Mouse (Mus musculus): Measurements from ENCODE around the gene Hist1h3c. TPM values are rescaled to one million over a fixed set of nuclear protein-coding genes. Genes with fewer than 3 reads are reported as not detected.
"Not testable (repeated sequence)": the region's sequence is repeated elsewhere in the genome, so short reads cannot be mapped to it uniquely, and the experiment has no call there.

The Hist1h3c gene
- polyA plus RNA-seq, 1 experiment from 2014 or later = 0.78 TPM

DNA sequence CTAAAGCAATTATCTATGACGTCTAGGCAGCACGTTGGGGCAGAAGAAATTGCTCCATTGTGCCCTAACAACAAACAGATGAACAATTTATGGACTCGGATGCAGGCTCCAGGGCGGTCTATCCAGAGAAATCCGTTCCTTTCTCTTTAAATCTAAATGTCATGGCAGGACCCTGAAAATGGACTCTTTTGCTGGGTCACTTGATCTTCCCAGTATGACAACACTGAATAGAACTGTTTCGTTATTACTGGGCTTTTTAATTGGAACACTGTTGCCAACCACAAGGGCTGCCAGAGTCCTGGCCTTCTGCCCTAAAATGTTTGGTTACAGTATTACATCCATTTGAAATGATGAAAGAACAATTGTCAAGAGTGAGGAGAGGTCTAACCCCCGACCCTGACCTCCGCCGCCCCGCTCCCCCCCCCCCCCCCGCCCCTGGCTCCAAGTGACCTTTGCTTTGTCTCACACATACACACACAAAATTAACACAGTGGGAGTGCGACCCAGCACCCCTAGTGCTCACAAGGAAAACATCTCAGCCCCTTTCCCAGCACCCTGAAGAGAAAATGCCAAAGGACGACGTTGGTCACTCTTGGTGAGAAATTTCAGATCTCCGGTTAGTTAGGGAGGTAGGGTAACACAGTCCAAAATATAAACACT is 35.6 kb downstream of the Hist1h3c start:
- Histone ChIP-seq H3K4me1 (peaks cover 9% of the 10 kb centered on the region), H3K4me3 (replicated peaks) (peak overlapping the region; percentile 41), H3K9me3 (replicated peaks) (no peaks in the 10 kb centered on the region), H3K9ac (replicated peaks) (peak overlapping the region; percentile 26), H3K36me3 (no peaks in the 10 kb centered on the region), H3K27me3 (replicated peaks) (no peaks in the 10 kb centered on the region), H3K4me2 (peak overlapping the region; percentile 64), H3K27ac (replicated peaks) (no peak overlapping the region)
- no peak for ATAC-seq (ENCODE audit: low FRiP score)
- 10% methylated on average over 15 of the region's 15 CpGs for WGBS

GRCm38 (mm10) chr13:23708654-23709053 is 36.7 kb downstream of the Hist1h3c start:
- Histone ChIP-seq H3K36me3 (no peaks in the 10 kb centered on the region), H3K4me1 (peaks cover 9% of the 10 kb centered on the region), H3K9ac (replicated peaks) (no peak overlapping the region), H3K4me3 (replicated peaks) (no peak overlapping the region), H3K4me2 (no peak overlapping the region), H3K9me3 (replicated peaks) (no peaks in the 10 kb centered on the region), H3K27ac (replicated peaks) (no peak overlapping the region), H3K27me3 (replicated peaks) (no peaks in the 10 kb centered on the region)
- ATAC-seq (ENCODE audit: low FRiP score) = no peak
- WGBS = 76% methylated on average over 4 of the region's 4 CpGs

- 91% methylated on average over 4 of the region's 4 CpGs for WGBS
- H3K4me1 ChIP-seq = peaks cover 9% of the 10 kb centered on the region
- no peaks in the 10 kb centered on the region for H3K27me3 ChIP-seq (replicated peaks)
- H3K9ac ChIP-seq (replicated peaks) = no peak overlapping the region
- H3K27ac ChIP-seq (replicated peaks) = no peak overlapping the region
- H3K4me2 ChIP-seq = no peak overlapping the region
- no peak for ATAC-seq (ENCODE audit: low FRiP score)
- no peak overlapping the region for H3K4me3 ChIP-seq (replicated peaks)
- no peaks in the 10 kb centered on the region for H3K9me3 ChIP-seq (replicated peaks)
- H3K36me3 ChIP-seq = no peaks in the 10 kb centered on the region
Observed at GRCm38 (mm10) chr13:23708041-23708440, 37.4 kb downstream of the Hist1h3c start.

DNA sequence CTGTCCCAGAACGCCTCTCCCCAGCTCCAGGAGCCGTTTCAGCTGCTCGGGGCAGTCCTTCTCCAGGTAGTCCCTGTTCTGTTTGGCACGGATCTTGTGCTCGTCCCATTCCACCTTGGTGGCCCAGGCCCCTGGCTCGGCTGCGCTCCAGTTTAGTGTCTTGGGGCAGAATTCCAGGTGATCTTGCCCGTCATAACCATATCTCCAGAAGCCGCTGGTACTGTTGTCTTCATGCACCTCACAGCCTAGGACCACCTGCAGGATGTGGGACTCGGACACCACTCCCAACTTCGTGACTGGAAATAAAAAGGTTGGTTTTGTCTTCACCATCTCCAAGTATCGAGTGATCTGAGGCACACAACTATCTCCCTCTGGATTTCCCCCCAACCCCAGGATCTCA is 38.6 kb downstream of the Hist1h3c start:
- Histone ChIP-seq H3K4me1 (peaks cover 9% of the 10 kb centered on the region), H3K4me2 (no peak overlapping the region), H3K27me3 (replicated peaks) (no peaks in the 10 kb centered on the region), H3K27ac (replicated peaks) (no peak overlapping the region), H3K4me3 (replicated peaks) (no peak overlapping the region), H3K9me3 (replicated peaks) (no peaks in the 10 kb centered on the region), H3K36me3 (no peaks in the 10 kb centered on the region), H3K9ac (replicated peaks) (no peak overlapping the region)
- no peak for ATAC-seq (ENCODE audit: low FRiP score)
- WGBS = 94% methylated on average over 12 of the region's 12 CpGs

DNA sequence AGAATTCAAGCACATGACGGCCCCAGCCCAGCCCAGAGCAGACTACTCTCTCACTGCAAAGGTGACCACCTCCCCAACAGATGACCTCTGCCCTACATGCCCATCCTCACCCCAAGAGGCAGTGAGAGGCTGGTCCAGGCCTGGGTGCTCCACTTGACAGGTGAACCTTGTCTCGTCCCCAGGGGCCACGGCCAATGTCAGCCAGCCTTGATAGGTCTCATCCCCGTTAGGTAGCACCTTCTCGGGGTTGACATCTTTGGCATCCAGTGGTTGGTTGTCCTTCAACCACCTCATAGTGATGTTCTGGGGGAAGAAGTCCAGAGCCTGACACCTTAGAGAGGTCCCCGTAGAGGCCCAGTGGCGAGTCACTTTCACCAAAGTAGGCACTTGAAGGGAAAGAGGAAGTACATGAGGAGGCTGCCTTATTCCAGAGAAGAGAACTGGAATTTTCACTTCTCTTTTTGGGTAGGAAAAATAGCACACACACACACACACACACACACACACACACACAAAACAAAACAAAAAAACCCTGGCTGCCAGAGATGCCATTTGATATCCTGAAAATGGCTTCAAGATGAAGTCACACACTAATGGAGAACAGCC is 39.5 kb downstream of the Hist1h3c start:
- no peaks in the 10 kb centered on the region for H3K27me3 ChIP-seq (replicated peaks)
- 96% methylated on average over 7 of the region's 7 CpGs for WGBS
- no peak for ATAC-seq (ENCODE audit: low FRiP score)
- H3K9me3 ChIP-seq (replicated peaks) = no peaks in the 10 kb centered on the region
- no peak overlapping the region for H3K9ac ChIP-seq (replicated peaks)
- no peak overlapping the region for H3K4me3 ChIP-seq (replicated peaks)
- no peaks in the 10 kb centered on the region for H3K36me3 ChIP-seq
- peaks cover 9% of the 10 kb centered on the region for H3K4me1 ChIP-seq
- H3K27ac ChIP-seq (replicated peaks) = no peak overlapping the region
- no peak overlapping the region for H3K4me2 ChIP-seq

- not testable (repeated sequence) for ATAC-seq (ENCODE audit: low FRiP score); H3K9ac ChIP-seq (replicated peaks); H3K4me1 ChIP-seq; H3K27ac ChIP-seq (replicated peaks); H3K36me3 ChIP-seq; H3K4me3 ChIP-seq (replicated peaks); H3K9me3 ChIP-seq (replicated peaks); H3K4me2 ChIP-seq; H3K27me3 ChIP-seq (replicated peaks)
- 87% methylated on average over 2 of the region's 2 CpGs for WGBS
Observed at GRCm38 (mm10) chr13:23702801-23703200, 42.6 kb downstream of the Hist1h3c start.

- no peak overlapping the region for H3K27ac ChIP-seq (replicated peaks)
- no peaks in the 10 kb centered on the region for H3K27me3 ChIP-seq (replicated peaks)
- no peaks in the 10 kb centered on the region for H3K9me3 ChIP-seq (replicated peaks)
- no peak overlapping the region for H3K4me3 ChIP-seq (replicated peaks)
- H3K36me3 ChIP-seq = no peaks in the 10 kb centered on the region
- H3K4me2 ChIP-seq = no peak overlapping the region
- peaks cover 14% of the 10 kb centered on the region; the same call in 1 of the 2 replicates for H3K4me1 ChIP-seq
- WGBS = 78% methylated on average over 4 of the region's 4 CpGs
- ATAC-seq (ENCODE audit: low FRiP score) = no peak
- H3K9ac ChIP-seq (replicated peaks) = no peak overlapping the region
Observed at GRCm38 (mm10) chr13:23702220-23702619, 43.2 kb downstream of the Hist1h3c start.

DNA sequence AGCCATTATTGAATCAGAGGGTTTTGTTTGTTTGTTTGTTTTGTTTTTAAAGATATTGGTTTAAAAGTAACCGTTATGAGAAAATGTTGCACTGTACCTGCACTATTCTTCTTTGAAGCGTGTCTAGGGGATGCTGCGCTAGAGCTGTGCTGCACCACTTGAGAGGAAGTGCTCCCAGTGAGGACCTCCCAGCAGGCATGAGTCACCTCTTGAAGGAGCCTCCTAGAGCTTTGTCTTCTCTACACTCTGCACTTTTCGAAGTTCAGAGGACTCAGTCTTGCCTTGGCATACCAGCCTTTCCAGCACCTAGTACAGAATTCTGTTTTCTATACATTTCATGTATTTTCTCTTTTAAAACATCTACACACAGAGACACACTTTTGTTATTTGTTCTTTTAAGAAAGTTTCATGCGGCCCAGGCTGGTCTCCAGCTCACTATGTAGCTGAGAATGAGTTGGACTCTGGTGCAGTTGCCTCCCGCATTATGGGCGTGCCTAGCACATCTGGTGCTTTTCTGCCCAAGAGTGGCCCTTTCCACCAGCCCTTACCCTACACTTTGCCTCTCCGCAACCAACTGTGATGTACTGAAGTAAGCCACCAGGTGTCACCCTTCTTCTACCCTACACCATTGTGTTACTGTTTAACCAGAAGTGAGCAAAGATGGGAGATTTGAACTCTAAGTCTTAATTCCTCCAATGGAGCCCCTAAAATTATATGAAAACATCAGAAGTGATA is 44.4 kb downstream of the Hist1h3c start:
- Histone ChIP-seq H3K27me3 (replicated peaks) (no peaks in the 10 kb centered on the region), H3K9ac (replicated peaks) (no peak overlapping the region), H3K27ac (replicated peaks) (no peak overlapping the region), H3K36me3 (no peaks in the 10 kb centered on the region), H3K4me3 (replicated peaks) (no peak overlapping the region), H3K4me1 (peaks cover 14% of the 10 kb centered on the region; the same call in 1 of the 2 replicates), H3K9me3 (replicated peaks) (no peaks in the 10 kb centered on the region), H3K4me2 (no peak overlapping the region)
- 28% methylated on average over 8 of the region's 8 CpGs for WGBS
- ATAC-seq (ENCODE audit: low FRiP score) = no peak

DNA sequence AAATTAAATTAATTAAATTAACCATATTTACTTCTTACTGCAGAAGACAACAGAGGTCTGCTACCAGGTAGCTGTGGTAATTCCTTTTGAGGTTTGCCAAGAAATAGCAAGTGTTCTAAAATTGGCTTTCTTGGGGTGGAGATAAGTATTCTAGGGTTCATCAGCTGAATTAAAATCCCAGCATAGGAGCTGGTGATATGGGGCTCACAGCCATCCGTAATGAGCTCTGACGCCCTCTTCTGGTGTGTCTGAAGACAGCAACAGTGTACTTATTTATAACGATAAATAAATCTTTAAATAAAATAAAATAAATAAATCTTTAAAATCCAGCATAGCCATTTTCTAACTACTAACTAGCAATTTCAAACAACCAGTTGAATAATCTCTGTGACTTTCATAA is 45.6 kb downstream of the Hist1h3c start:
- Histone ChIP-seq H3K36me3 (no peaks in the 10 kb centered on the region), H3K27me3 (replicated peaks) (no peaks in the 10 kb centered on the region), H3K9me3 (replicated peaks) (no peaks in the 10 kb centered on the region), H3K4me3 (replicated peaks) (no peak overlapping the region), H3K4me1 (peaks cover 14% of the 10 kb centered on the region; the same call in 1 of the 2 replicates), H3K9ac (replicated peaks) (no peak overlapping the region), H3K4me2 (no peak overlapping the region), H3K27ac (replicated peaks) (no peak overlapping the region)
- 67% methylated on average over 3 of the region's 3 CpGs for WGBS
- ATAC-seq (ENCODE audit: low FRiP score) = no peak

DNA sequence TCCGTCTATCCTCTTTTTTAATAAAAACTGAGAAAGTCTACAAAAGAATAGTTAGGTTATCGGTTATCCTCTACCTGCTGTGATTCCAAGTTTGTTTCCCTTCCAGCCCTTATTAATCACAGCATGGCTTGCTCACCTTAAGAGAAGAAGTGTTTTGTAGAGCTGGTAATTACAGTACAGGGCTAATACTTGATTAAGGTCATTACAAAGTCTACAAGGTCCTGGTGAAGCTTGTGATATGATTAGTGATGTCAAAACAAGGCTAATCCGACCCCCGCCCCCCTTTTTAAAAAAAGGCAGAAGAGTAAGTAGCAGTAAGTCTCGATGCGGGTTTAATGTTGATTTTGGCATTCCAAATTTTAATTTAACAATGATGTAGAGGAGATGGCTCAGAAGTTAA is 46.4 kb downstream of the Hist1h3c start:
- ATAC-seq (ENCODE audit: low FRiP score) = no peak
- 76% methylated on average over 6 of the region's 6 CpGs for WGBS
- Histone ChIP-seq H3K4me2 (peak overlapping the region; percentile 60), H3K36me3 (no peaks in the 10 kb centered on the region), H3K9ac (replicated peaks) (peak overlapping the region; percentile 47; the same call in 1 of the 2 replicates), H3K9me3 (replicated peaks) (no peaks in the 10 kb centered on the region), H3K4me1 (peaks cover 14% of the 10 kb centered on the region; the same call in 1 of the 2 replicates), H3K27me3 (replicated peaks) (no peaks in the 10 kb centered on the region), H3K4me3 (replicated peaks) (no peak overlapping the region), H3K27ac (replicated peaks) (peak overlapping the region; percentile 79)

GRCm38 (mm10) chr13:23698300-23698693 is 47.1 kb downstream of the Hist1h3c start, which contains the start of gene Hist1h4c:
Hist1h4c (minus strand) TSS chr13:23698454.
- H3K9me3 ChIP-seq (replicated peaks) = no peaks in the 10 kb centered on the region
- no peaks in the 10 kb centered on the region for H3K36me3 ChIP-seq
- H3K4me3 ChIP-seq (replicated peaks) = peak within 1 kb of the TSS; percentile 40
- peak within 1 kb of the TSS; percentile 47 for H3K9ac ChIP-seq (replicated peaks)
- H3K4me1 ChIP-seq = peaks cover 14% of the 10 kb centered on the region; the same call in 1 of the 2 replicates
- 0% methylated on average over 19 of the region's 22 CpGs for WGBS
- H3K27ac ChIP-seq (replicated peaks) = peak within 1 kb of the TSS; percentile 79
- H3K4me2 ChIP-seq = peak within 1 kb of the TSS; percentile 60
- peak; percentile 96 for ATAC-seq (ENCODE audit: low FRiP score)
- no peaks in the 10 kb centered on the region for H3K27me3 ChIP-seq (replicated peaks)

All from neural tube, embryonic 15.5 days (tissue).